Mouse (Mus musculus): ENCODE measurements at regions not wholly inside any gene's neighbourhood (a gene's known extent, or its start where the extent isn't known, plus 50 kb on each side); places are given as distances from the start of the nearest gene placed in this dataset.

- no peak for TF ChIP-seq POLR2A (IDR thresholded peaks at IDR 0.05; ENCODE audit: insufficient read depth, low read depth, low read length)
- TF ChIP-seq CTCF (IDR thresholded peaks at IDR 0.05; ENCODE audit: insufficient read depth, low read depth, low read length), result no peak
These were observed 88.0 kb downstream of the A730009L09Rik start for GRCm38 (mm10) chr16:84602969-84603368.

All from olfactory bulb, adult 2 months (tissue).